Mouse (Mus musculus): ENCODE results near the gene C4b.
"Not testable (repeated sequence)": the region's sequence is repeated elsewhere in the genome, so short reads cannot be mapped to it uniquely, and the experiment has no call there.

DNA sequence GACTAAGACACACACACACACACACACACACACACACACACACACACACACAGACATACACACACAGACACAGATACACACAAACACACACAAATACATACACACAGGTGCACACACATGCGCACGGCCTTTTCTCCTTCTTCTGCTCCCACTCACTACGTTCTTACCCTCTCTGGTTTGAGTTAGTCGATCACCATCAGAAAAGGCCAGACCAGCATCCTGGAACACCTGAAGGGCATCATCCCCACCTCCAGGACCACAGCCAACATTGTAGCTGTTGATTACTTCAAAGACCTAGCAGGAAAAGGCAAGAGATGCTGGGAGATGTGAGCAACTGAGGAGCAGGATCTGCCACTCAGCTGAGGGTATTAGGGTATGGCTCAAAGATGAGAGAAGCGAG, 6.2 kb downstream of the C4b start:
- TF ChIP-seq POLR2A (IDR thresholded peaks at IDR 0.05; ENCODE audit: borderline replicate concordance, extremely low read depth, low read depth, low read length); CTCF (IDR thresholded peaks at IDR 0.05; ENCODE audit: insufficient read depth, low read length): not testable (repeated sequence)
